Mouse (Mus musculus) testis, postnatal 14 days (tissue): ENCODE measurements at regions not wholly inside any gene's neighbourhood (a gene's known extent, or its start where the extent isn't known, plus 50 kb on each side); places are given as distances from the start of the nearest gene placed in this dataset.

Source experiments
- DNase-seq: peaks from one replicate; pipeline ENCODE4 v3.0.0; 2021; ENCODE audit warnings: low spot score

DNA sequence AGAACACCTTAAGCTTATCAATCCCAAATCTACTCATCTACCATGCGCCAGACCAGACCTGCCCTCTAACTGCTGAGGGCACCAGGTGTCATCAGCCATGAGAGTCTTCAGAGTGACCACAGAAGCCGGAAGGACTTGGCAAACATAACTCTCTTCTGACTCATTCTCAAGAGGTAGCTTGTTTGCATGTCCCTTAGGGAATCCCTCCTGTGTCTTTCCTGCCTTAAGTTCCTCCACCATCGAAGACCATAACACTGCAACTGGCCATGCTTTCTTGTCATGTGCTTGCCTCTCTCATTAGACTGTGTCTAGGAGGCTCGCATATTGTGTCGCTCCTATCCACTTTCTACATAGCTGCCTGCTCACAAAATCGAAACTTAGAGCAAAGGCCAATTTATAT is 226.1 kb upstream of the Ncam1 start:
- DNase-seq = no peak

GRCm38 (mm10) chr9:50013602-50014001 is 214.9 kb upstream of the Ncam1 start:
- DNase-seq = no peak

DNA sequence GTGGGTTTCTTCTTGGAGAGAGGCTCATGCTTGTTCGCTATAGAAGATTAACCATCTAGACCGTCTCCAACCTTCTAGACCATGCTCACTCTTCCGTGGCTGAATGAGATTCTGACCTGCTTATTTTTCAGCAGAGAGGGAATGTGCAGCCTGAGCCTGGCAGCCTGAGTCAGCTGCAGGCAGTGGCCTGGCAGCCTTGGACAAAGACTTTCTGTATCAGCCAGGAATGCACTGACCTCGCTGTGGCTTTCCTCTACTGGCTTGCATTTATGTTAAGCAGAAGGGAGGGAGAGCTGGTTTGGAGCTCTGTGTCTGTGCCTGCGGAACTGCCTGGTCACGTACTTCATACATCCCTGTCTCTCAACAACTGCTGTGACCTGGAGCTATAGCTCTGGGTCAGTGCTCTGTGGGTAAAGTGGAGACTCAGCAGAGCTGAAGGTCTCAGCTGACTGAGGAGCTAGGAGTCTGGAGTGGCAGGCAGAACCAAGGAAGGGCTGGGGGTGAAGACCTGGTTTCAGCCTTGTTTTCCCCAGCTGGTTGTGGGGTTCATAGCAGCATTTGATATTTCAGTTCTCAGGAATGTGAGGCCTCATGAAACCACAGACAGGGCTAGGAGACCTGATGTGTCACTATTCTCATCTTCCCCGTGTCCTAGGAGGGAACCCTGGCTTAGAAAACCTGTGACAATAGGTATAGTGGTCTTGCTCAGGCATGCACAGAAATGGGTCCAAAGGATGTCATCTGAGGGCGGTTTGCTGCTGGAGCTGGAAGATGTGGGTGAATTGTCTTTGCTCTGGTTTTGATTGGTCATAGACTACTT is 207.2 kb upstream of the Ncam1 start:
- peak; percentile 14 for DNase-seq

GRCm38 (mm10) chr9:50002695-50003094 is 204.0 kb upstream of the Ncam1 start:
- DNase-seq = no peak

- DNase-seq = peak; percentile 4
These were observed 202.0 kb upstream of the Ncam1 start for GRCm38 (mm10) chr9:50000497-50001404.

GRCm38 (mm10) chr9:49999970-50000369 is 201.2 kb upstream of the Ncam1 start:
- DNase-seq = peak; percentile 77

- DNase-seq = no peak
These were observed 199.4 kb upstream of the Ncam1 start for GRCm38 (mm10) chr9:49998101-49998500.

GRCm38 (mm10) chr9:49989464-49990271 is 190.9 kb upstream of the Ncam1 start:
- DNase-seq = peak; percentile 75

GRCm38 (mm10) chr9:49988064-49988463 is 189.3 kb upstream of the Ncam1 start:
- DNase-seq = no peak

- no peak for DNase-seq
These were observed 188.8 kb upstream of the Ncam1 start for GRCm38 (mm10) chr9:49987481-49987880.

DNA sequence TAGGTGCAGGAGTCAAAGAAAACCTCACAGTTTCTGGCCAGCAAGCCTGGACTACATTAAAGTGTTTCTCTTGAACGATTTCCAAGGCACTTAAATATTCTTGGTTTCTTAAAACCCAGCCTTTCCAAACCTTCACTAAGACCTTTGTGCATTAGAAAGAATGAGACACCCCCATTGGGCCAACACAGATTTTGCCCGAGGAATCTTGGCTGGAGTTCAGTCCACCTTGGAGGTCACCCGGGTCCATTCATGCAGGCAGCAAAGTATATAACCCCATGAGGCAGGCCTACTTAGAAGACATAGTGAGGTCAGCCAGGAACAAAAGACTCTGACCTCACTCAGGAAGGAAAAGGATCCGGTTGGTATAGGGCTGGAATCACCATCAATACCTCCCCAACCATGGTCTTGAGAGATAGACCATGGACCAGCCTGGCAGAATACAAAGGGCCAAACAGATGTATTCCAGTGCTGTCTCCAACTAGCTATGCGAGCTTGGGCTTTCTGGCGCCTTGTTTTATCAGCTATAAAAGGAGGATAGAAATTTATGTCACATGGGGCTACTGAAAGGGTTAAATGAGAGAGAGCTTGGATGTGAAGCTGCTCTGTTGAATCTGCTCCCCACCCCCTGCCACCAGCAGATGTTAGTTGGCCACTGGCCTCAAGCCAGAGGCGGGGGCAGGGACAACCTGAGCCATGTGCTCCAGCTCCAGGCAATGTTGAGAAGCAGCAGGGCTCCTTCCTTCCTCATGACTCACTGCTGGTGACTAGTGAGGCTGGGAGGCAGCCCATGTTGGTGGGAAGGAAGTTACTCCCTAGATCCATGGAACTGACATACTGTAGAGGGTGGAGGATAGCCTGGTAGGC is 181.9 kb upstream of the Ncam1 start:
- peak; percentile 11 for DNase-seq

DNA sequence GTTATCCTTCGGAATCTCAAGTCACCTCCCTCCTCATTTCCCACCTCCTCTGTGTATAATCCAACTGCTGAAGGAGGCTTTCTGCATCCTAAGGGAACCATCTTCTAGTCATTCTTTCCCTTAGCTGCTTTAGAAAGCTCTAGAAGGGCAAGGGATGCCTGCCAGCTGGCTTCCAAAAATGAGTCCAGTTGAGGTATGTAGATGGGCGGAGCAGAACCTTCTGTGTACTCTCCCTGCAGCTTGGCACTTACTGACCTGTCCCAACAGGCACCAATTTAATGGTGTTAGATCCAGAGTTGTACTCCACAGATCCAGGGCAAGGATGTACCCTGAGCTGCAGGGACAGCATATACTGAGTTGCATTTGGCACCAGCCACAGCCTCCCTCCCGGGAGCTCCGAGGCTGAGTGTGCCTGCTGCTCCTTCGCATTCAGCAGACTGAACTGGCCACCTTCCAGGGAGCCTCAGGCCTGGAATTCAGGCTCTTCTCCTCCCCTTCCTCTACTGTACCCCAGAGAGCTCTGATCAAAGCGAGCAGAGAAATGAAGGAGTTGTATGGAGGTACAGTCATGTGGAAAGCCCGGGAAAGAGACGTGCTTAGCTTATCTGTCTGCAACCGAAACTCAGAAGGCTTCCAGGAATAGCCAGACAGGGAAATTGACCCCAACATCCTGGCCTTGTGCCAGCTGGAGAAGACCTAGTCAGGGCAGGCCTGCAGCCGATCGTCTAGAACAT is 177.4 kb upstream of the Ncam1 start:
- DNase-seq = peak; percentile 68

GRCm38 (mm10) chr9:49973974-49974495 is 175.3 kb upstream of the Ncam1 start:
- DNase-seq = no peak

DNA sequence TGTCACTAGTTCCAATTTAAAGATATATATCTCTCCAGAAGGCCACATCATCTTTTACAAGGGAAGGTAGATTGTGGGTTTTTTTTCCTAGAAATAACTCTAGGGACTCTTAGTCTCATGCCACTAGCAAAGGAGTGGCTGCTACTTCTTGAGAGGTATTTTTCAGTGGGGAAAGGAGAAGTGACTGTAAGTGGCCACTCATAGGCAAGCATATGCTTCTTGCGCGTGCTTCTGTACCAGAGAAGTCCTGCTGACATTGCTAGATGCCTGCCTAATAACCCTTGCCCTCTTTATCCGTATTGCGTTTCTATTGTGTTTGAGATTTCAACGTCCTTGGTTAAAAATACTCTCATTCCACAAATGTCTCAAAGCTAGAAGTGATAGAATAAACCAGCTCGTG is 170.7 kb upstream of the Ncam1 start:
- DNase-seq = no peak

GRCm38 (mm10) chr9:49964666-49965065 is 165.9 kb upstream of the Ncam1 start:
- DNase-seq = no peak

DNA sequence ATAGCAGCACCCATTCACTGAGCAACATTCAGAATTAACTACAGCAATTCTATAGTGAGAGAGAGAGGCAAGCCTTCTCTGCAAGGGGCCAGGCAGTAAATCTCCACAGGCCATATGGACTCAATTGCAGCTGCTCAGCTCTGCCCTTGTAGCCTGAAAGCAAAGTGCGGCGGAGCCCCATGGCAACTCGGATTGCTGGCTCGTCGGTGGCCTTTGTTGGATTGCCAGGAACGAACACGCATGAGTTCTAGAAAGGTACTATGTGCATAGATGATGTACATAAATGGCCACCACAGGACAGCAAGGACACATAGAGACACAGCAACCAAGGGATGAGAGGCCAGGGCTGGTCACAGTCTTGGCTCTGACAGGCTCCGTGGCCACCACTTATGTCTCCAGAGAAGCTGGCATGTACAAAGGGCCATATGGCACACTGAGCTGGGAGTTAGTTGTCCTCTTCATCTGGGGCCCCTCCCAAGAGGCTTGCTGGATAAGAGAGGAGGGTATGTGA is 163.9 kb upstream of the Ncam1 start:
- no peak for DNase-seq

DNA sequence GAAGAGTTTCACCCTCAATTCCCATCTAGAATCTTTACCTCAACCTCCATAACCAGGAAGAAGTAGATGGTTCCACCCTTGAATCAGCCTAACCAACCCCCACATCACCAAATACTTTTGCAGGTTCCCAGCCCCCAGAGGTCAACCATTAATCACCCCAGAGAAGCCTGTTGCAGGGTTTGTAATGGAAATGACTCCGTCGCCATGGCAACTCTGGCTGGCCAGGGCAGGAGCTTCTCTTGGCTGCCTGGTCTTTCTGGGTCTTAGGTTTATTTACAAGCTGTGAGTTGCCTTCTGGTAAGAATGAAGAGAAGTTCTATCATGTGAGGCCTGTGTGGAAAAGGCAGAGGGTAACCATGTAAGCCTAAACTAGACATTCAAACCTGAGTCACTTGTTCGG is 163.2 kb upstream of the Ncam1 start:
- DNase-seq = no peak

- no peak for DNase-seq
These were observed 162.6 kb upstream of the Ncam1 start for GRCm38 (mm10) chr9:49961329-49961728.

DNA sequence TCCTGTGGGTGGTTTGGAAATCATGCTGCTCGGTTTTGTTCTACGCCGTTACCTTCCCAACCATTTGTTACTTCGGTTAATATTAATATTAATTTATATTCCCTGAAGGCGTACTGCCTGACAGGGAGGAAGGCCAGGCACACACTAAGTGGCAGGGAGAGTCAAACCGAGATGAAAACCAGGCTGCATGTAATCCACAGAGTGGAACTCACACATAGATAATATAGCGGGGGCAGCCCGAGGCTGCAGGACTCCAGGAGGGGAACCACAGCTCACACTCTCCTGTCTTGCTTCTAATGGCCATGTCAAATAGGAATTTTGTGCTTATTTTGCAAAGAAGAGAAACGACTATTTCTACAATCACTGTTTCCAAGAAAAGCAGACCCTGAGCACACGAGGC is 161.3 kb upstream of the Ncam1 start:
- DNase-seq = no peak

- DNase-seq = no peak
These were observed 160.2 kb upstream of the Ncam1 start for GRCm38 (mm10) chr9:49958890-49959289.
